Mouse (Mus musculus): ENCODE measurements around the gene Isoc2a. TPM values are rescaled to one million over a fixed set of nuclear protein-coding genes. Genes with fewer than 3 reads are reported as not detected.
A peak's percentile ranks its signal among the peaks of the same experiment; 100 is the strongest.

The Isoc2a gene
- total RNA-seq, 2 experiments from 2014 or later: 55.3 to 57.3 TPM

- DNase-seq: no peak
Observed at GRCm38 (mm10) chr7:4918681-4919080, 41.7 kb downstream of the Isoc2a start.

GRCm38 (mm10) chr7:4919096-4919495 lies 42.1 kb downstream of the Isoc2a start:
- no peak for DNase-seq

- no peak for DNase-seq
Observed at GRCm38 (mm10) chr7:4919971-4920370, 43.0 kb downstream of the Isoc2a start.

GRCm38 (mm10) chr7:4920496-4920895 lies 43.5 kb downstream of the Isoc2a start:
- DNase-seq: no peak

- DNase-seq: no peak
Observed at GRCm38 (mm10) chr7:4920976-4921823, 44.2 kb downstream of the Isoc2a start.

GRCm38 (mm10) chr7:4921824-4922482 lies 45.0 kb downstream of the Isoc2a start, which contains the start of gene Nat14:
Gene Nat14 (plus strand): TSS chr7:4922028.
- DNase-seq: no peak

- DNase-seq: peak; percentile 69 to 73
Observed at GRCm38 (mm10) chr7:4922508-4922907, 45.6 kb downstream of the Isoc2a start.

GRCm38 (mm10) chr7:4922931-4923565 lies 46.1 kb downstream of the Isoc2a start:
- DNase-seq: peak in 1 of 2 experiments; percentile 48

GRCm38 (mm10) chr7:4923586-4924364 lies 46.8 kb downstream of the Isoc2a start:
- peak; percentile 54 to 65 for DNase-seq

- no peak for DNase-seq
Observed at GRCm38 (mm10) chr7:4924483-4924882, 47.5 kb downstream of the Isoc2a start.

GRCm38 (mm10) chr7:4924891-4925301 lies 47.9 kb downstream of the Isoc2a start:
- DNase-seq: peak; percentile 77 to 86

- DNase-seq: peak; percentile 69 to 72
Observed at GRCm38 (mm10) chr7:4925441-4926381, 48.8 kb downstream of the Isoc2a start, which contains the start of gene Ssc5d. Gene Ssc5d (plus strand): TSS chr7:4925785.

- DNase-seq: no peak
Observed at GRCm38 (mm10) chr7:4926849-4927248, 49.9 kb downstream of the Isoc2a start.

- no peak for DNase-seq
Observed at GRCm38 (mm10) chr7:4927711-4928110, 50.8 kb downstream of the Isoc2a start.

- no peak for DNase-seq
Observed at GRCm38 (mm10) chr7:4928323-4928722, 51.4 kb downstream of the Isoc2a start.

- no peak for DNase-seq
Observed at GRCm38 (mm10) chr7:4933103-4933502, 56.1 kb downstream of the Isoc2a start.

- no peak for DNase-seq
Observed at GRCm38 (mm10) chr7:4934160-4934914, 57.4 kb downstream of the Isoc2a start.

GRCm38 (mm10) chr7:4936832-4937231 lies 59.9 kb downstream of the Isoc2a start:
- DNase-seq: no peak

GRCm38 (mm10) chr7:4937392-4937791 lies 60.4 kb downstream of the Isoc2a start:
- DNase-seq: no peak

GRCm38 (mm10) chr7:4938456-4938855 lies 61.5 kb downstream of the Isoc2a start:
- peak; percentile 70 to 90 for DNase-seq
